Mouse (Mus musculus) heart, postnatal 10 days (tissue): Measurements from ENCODE around the gene Stmn1. TPM values are rescaled to one million over a fixed set of nuclear protein-coding genes. Genes with fewer than 3 reads are reported as not detected.

Experiments used
- DNase-seq, 2 experiments: peaks; one replicate each; pipeline ENCODE4 v3.0.0; 2021
- intact Hi-C: fragments of 180-260 bp; cut with DNase I; formaldehyde crosslinking; loops from one replicate; pipeline ENCODE4 v1.15.1; 2025
- total RNA-seq, 2 experiments: library from RNA; stranded (reverse); gene quantifications; 2 replicates each; pipeline ENCODE4 v1.2.3; 2021

The Stmn1 gene
- 100 to 1,000 TPM; 131 to 137 TPM for total RNA-seq

- intact Hi-C loops, result loop anchor here (2.0 to 10.0 kb wide), 2 partner anchors 71 to 203 kb away; partner anchors contain the start of gene Pafah2
- peak; percentile 95 to 96 for DNase-seq
Observed at GRCm38 (mm10) chr4:134468215-134468575, at the start of gene Stmn1. Gene Stmn1 (plus strand): TSS chr4:134468320.

- no peak for DNase-seq
- intact Hi-C loops, result no loop called here
Observed at GRCm38 (mm10) chr4:134421971-134422370, 46.1 kb upstream of the Stmn1 start.

DNA sequence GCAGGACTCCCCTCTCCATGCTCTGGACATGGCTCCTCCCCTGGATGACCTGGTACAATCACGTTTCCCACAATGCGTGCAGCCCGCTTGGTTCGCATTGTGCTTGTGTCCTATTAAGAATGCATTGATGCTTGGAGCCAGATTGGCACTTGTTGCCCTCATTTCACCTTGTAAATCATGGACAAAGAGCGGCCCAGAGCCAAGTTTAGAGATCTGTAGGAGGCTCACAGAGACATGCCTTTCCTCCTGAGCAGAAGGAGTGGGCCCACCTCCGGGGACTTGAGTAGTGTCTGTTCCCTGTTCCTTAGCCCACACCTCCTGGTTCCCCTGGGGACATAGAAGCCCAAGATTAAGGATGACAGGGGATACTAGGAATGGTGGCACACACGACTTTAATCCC is 44.2 kb upstream of the Stmn1 start:
- no peak for DNase-seq
- intact Hi-C loops, result no loop called here

DNA sequence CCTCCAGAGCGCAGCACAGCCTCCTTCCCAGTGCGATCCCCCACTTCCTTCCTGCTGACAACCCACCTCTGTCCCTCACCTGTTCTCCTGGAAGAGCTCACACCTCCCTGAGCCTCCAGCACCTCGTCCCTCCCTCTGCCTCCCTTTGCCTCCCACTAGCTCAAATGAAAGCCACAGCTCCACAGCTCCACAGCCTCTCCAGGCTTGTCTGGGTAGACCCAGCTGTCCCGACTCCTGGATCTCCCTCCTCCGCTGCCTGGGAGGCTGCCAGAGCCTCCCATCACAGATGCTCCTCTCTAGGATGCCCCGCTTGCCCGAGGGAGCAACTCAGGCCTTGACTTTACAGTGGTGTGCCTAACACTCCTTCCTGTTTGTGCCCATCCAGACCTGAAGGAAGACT is 43.0 kb upstream of the Stmn1 start:
- no peak for DNase-seq
- intact Hi-C loops, result no loop called here

DNA sequence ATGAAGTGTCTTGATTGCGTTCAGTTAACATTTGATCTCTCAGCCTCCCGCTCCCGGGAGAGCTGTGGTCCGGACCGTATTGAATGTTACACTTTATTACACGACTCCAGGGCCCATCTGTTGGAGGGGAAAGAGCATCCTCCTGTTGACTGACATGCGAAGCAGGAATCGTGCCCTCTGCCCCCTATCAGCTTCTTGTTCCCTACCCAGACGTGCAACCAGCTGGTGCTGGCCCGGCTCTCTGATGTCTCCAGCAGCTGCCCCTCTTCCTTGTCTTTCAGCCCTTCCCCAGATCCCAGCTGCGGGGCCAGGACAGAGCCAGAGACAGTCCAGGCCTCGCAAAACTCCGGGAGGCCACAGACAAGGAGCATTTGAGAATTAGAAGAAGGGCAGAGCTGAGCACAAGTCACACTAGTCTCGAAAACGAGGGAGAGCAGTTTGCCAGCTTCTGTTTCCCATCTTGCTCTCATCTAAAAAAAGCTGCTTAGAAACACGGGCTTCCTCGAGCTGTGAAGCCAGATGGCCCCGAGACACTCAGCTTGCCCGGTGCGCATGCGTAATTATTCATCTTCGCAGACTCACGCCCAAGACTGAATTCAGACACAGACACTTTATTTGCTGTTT is 37.6 kb upstream of the Stmn1 start:
- intact Hi-C loops, result no loop called here
- peak; percentile 28 to 43 for DNase-seq

DNA sequence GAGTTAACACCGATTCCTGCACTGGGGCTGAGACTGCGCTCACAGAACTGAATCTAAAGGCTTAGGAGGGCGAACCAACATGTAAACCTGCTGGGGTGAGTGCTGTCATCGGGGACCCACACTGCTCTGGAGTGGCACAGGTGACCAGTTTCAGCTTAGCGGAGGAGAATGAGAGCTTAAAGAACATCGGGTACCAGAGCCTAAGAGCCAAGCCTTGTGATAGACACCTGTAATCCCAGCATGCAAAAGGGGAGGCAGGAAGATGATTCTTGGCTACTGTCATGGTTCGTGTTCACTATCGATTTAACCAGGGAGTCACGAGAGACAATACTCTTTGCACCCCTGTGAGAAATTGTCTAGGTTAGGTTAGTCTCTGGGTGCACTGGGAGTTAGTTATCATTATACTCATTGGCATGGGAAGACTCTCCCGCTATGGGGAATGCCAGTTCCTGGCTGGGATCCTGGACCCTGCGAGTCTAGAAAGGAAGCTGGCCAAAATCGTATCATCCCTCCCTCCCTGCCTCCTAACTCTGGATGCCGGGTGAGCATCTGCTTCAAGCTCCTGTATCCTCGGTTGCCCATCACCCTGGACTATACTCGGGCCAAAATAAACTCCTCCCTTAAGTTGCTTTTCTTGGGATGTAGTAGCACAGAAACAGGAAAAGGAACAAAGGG is 35.3 kb upstream of the Stmn1 start:
- no peak for DNase-seq
- intact Hi-C loops, result no loop called here

DNA sequence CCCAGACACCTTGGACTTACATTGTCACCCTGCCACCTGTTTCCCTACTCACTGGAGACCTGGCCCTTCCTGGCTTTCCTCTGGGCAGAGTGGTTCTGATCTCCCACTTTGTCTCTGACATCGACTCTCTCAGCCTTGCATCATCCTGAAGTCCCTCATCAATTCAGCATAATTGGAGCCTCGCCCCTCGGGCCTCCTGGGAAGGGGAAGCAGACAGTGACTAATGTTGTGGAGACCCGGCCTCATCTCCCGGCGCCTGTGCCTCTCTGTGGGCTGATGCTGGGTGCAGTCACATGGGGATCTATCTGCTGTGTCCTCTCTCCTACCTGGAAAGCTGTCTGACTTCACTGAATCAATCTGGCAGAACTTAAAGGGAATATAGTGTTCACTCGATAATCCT is 31.9 kb upstream of the Stmn1 start:
- DNase-seq, result no peak
- intact Hi-C loops, result no loop called here

DNA sequence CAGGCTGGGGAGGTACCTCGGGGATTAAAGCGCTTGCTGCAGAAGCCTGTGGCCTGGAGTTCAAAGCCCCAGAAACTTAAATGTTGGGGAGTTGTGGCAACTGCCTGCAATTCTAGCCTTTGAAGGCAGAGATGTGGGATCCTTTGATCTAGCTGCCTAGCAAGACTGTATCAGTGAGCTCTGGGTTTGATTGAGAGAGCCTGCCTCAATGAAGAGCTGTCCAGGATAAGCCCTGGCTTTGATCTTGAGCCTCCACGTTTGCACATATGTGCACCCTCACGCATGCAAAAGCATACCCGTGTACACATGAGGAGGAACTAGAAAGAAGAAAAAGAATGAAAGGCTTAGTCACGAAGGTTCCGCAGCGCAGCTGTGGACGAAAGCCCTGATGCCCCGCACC is 31.5 kb upstream of the Stmn1 start:
- intact Hi-C loops, result no loop called here
- no peak for DNase-seq

GRCm38 (mm10) chr4:134439119-134439518 is 29.0 kb upstream of the Stmn1 start:
- intact Hi-C loops, result no loop called here
- no peak for DNase-seq

- intact Hi-C loops, result no loop called here
- DNase-seq, result no peak
Observed at GRCm38 (mm10) chr4:134439919-134440318, 28.2 kb upstream of the Stmn1 start.

- no peak for DNase-seq
- intact Hi-C loops, result no loop called here
Observed at GRCm38 (mm10) chr4:134442216-134442615, 25.9 kb upstream of the Stmn1 start.

- DNase-seq, result no peak
- intact Hi-C loops, result no loop called here
Observed at GRCm38 (mm10) chr4:134443589-134443988, 24.5 kb upstream of the Stmn1 start.

DNA sequence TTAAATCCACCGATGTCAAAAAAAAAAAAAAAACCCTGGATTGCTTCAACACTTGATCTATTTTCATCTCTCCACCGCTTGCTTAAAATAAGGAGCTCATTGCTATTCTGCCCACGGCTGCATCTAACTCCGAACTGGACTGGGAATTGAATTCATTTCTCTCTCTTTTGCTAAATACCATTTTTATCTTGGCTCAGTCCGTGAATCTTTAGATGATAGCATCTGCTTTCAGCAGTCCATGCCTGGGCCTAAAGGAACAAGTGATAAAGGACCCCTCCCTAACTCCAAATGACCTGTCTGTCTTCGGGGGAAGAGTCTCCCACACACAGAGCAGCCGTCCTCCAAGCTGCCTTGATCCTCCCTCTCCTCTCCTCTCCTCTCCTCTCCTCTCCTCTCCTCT is 23.2 kb upstream of the Stmn1 start:
- intact Hi-C loops, result no loop called here

DNA sequence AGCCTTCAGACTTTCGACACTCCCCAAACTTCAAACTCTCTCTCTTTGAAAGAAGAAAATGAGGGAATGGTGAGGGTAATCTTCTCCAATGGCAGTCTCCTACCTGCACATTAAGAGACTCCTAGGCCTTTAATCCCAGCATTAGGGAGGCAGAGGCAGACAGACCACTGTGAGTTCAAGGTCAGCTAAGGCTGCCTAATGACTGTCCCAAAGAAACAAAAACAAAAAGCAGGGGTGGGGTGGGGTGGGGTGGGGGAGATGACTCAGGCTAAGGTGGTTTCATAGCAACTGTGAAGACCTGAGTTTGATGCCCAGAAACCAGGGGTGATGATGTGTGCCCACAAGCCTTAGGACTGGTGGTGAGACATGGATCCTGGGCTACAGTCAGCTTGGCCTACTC is 22.6 kb upstream of the Stmn1 start:
- no peak for DNase-seq
- intact Hi-C loops, result no loop called here

More for the DNA sequence above, 23.2 kb upstream of the Stmn1 start:
- no peak for DNase-seq

DNA sequence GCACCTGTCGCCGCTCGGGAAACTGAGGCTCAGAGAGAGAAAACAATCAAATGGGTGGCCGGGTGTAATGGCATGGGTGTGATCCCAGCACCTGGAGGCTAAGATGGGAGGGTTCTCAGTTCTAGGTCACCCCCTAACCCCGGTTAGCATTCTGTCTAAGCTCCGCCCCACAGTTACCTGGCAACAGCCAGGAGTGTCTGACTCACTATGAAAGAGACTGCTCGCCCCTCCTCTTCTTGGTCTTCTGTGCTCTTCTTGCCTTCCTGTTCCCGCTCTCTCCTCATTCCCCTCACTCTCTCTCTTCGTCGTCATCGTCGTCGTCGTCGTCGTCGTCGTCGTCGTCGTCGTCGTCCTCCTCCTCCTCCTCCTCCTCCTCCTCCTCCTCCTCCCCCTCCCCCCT is 20.2 kb upstream of the Stmn1 start:
- intact Hi-C loops, result no loop called here
- no peak for DNase-seq

DNA sequence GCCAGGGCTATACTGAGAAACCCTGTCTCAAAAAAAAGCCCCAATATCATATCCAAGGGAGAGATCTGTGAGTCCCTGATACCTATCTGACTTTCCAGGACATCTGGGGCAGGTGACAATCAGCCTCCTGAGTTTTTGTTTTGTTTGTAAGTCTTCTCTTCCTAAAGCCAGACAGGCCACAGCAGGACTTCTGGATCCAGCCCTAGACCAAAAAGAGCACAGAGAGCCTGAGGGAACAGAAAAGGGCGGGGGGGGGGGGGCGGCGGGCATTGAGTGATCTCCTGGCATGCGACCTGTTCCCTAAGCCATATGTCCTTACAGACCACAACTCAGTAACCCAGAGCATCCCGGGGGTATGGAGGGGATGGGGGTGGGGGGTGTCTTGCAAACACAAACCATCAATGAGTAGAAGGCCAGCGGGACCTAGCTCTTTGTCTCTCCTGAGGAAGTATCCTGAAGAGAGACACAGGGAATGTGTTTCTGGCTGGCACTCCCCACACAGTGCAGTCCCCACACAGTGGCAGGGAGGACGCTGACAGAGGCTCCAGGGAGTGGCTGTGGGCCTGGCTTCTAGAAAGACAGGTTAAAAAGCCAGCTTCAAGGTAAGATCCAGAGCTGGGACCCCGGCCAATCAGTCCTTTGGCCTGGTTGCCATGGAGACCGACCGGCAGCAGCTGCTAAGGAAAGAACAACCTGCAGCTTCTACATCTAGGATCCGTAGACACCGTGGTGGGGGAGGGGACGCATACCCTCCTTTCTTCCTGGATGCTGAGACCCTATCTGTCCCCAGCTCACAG is 18.3 kb upstream of the Stmn1 start:
- no peak for DNase-seq
- intact Hi-C loops, result no loop called here

GRCm38 (mm10) chr4:134450392-134451195 is 17.5 kb upstream of the Stmn1 start:
- intact Hi-C loops, result no loop called here
- DNase-seq, result peak in 1 of 2 experiments; percentile 17

DNA sequence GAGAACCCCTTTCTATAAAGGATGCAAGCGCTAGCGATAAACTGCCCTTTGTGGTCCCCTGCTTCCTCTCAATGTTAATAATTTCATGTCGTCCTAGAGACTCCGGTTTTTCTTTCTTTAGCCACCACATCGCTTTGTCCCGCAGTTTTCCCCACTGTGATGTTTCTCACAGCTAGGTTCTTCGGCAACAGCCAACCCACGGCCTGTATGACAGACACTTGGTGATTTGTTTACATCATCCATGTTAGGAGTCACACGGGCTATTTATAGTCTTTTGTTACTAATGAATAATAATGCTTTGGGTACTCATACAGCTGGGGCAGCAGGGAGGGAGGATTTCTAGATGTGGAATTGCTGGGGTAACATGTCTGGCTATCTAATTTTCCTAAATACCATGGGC is 16.6 kb upstream of the Stmn1 start:
- no peak for DNase-seq
- intact Hi-C loops, result no loop called here

DNA sequence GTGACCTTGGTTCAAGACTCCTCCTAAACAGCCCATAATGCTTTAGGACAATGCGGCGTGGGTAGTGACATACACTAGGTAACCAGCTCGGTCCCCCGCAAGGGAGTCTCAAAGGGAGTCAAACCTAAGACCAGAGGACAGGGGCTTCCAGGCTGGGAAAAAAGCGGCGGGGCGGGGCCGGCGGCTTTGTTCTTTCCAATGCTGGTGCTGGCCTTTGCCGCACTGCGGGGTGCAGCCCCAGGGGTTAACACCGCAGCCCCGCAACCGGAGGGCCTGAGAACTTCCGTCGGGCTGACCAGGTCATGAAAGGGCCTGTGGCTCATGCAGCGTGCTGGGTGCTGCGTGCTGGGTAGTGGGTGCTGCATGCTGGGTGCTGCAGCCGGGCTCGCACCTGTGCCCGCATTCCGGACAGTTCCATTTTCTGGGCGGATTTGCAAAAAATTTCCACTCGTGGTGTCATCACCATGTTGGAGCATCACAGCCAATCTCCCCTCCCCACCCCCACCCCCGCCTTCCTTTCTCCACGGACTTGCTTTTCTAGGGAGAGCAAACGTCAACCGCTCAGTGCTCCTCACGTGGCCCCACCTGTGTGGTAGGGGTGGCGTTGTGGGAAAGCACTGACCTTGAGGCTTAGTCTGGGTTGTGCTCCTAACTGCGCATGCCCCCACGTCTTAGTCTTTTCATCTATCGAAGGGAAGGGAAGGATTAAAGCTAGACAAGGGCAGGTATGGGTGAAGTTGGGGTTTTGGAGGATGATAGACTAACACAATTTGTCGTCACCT is 14.3 kb upstream of the Stmn1 start:
- no peak for DNase-seq
- intact Hi-C loops, result no loop called here

- intact Hi-C loops, result no loop called here
- DNase-seq, result no peak
Observed at GRCm38 (mm10) chr4:134455310-134455709, 12.8 kb upstream of the Stmn1 start.
